Mouse (Mus musculus) lung, adult 2 months (tissue): ENCODE data around the gene E2f3.

Source experiments
- CTCF ChIP-seq: fragments of 200-500 bp; IDR thresholded peaks from 2 replicates; pipeline ENCODE4 v1.5.1; 2011; ENCODE audit warnings: mild to moderate bottlenecking, low read length, control low read depth; ENCODE audit not compliant: insufficient read depth
- POLR2A ChIP-seq: fragments of 200-500 bp; IDR thresholded peaks from 2 replicates; pipeline ENCODE4 v1.6.1; 2011; ENCODE audit warnings: low read depth, mild to moderate bottlenecking, control low read depth, low read length, borderline replicate concordance; ENCODE audit errors: extremely low read depth

DNA sequence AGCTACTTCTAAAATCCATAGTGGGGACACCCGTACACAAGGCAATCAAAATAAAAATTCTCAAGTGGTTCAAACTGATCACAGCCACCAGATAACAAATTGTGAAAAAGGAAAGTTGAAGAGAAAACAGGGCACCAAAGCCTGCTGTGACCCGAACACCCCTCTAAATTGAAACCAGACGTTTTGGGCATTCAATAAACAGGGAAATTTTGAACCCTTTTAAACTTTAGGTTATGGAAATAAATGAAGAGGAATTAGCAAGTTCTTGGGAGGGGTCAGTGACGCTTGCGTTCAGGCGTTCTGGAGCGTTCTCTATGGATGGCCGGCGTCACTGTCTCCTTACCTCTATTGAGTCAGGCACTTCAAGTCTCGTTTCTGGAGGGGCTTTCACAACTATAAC is 72.8 kb downstream of the E2f3 start:
- no peak for TF ChIP-seq CTCF
- TF ChIP-seq POLR2A, result no peak
